Mouse (Mus musculus): ENCODE measurements around the gene Gatc.
"Not testable (repeated sequence)": the region's sequence is repeated elsewhere in the genome, so short reads cannot be mapped to it uniquely, and the experiment has no call there.

Gene Gatc

DNA sequence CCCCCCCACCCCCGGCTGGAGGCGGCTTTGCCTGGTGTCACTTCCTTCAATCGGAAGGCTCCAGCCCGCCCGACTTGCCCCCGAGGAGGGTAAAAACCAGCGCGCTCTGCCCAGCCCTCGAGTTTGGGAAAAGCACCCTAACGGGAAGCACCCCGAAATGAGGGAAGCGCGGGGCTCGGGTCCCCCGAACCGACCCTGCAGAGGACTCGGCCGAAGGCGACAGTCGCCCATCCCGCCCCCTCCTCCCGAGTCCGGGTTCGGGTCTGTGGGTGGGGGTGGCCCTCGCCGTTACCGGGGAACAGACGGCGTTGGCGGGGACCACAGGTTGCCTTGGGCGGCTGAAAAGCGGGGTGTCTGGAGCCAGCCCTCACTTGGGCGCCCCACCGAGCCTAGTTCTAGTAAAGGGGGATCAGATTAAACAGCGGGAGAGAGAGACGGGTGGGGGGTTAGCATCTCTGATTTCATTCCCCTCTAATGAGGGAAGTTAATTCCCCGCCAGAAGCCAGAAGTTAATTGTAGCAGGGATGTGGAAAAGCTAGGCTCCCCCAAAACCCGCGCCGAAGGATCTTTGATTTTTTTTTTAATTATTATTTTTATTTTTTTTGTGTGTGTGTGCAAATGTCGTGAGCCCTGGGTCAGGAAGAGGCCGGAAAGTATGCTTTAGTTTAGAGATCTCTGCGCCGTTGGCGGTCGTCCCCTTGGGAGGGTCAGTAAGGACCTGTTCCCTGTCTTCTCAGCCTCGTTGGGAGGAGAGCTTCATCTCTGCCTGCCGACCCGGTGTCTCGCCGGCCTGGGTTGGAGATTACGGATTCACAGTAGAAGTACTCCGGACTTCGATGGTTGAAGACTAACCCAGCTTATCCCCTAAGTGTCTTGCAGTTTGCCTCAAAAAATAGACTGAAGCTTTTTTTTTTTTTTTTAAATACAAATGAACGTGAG is 13.1 kb downstream of the Gatc start:
- peak; percentile 43 for DNase-seq

DNA sequence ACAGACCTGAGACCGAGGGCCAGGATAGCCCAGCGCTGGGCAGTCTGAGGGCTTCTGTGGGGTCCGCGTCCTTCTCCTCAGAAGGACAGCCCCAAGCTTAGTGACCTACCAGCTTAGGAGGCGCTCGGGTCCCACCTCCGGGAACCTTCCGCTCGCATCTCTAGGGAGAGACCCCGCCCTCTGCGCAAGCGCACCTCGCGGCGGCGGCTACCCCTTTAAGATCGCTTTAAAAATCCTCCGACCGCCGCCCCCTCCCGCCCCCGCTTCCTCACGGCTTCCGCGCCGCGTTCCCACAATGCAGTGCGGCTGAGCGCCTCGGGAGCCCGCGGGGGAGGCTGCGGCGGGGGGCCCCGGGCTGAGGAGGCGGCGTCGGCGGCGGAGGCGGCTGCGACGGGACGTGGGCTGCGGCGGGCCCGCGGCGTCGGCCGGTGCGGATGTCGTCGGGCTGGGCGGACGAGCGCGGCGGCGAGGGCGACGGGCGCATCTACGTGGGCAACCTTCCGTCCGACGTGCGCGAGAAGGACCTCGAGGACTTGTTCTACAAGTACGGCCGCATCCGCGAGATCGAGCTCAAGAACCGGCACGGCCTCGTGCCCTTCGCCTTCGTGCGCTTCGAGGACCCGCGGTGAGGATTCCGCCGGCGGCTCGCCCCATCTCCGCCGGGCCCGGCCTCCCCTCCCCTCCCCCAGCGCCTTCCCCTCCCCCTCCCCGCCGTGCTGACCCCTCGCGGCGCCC is 13.9 kb downstream of the Gatc start, which contains the start of gene Srsf9:
Srsf9 (plus strand) TSS at position 303 of the 735 bp plus-strand sequence.
- peak; percentile 97 for DNase-seq

GRCm38 (mm10) chr5:115326256-115326831 is 14.6 kb downstream of the Gatc start:
- DNase-seq: peak; percentile 10

- DNase-seq: peak; percentile 87
Observed at GRCm38 (mm10) chr5:115319004-115319940, 21.7 kb downstream of the Gatc start.

DNA sequence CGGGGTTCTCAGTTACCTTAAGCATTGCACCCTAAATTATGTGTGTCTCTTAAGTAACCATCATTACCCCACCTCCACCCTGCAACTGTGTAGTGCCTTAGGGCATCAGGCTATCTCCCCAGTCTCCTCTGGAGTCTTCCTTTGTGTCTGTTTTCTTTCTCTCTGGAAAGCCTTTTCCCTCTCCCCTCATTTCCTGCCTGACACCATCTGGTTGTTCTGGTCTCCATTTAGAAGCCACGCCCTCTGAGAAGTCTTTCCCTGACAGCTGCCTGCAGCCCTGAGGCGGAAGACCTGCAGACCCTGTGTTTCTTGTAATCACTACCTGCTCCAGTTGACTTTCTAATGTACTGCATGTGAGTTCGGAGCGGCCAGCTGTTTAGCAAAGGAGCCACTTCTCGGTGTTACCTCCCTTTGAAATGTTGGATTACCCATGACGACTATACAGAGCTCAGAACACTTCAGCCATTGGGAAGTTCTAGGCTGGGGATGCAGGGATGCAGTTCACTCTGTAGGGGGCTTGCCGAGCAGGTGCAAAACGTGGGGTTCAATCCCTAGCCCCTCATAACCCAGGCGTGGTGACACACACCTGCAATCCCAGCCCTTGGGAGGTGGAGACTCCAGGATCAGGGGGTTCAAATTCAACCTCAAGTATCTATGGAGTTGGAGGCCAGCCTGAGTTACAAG is 23.2 kb downstream of the Gatc start:
- peak; percentile 84 for DNase-seq

DNA sequence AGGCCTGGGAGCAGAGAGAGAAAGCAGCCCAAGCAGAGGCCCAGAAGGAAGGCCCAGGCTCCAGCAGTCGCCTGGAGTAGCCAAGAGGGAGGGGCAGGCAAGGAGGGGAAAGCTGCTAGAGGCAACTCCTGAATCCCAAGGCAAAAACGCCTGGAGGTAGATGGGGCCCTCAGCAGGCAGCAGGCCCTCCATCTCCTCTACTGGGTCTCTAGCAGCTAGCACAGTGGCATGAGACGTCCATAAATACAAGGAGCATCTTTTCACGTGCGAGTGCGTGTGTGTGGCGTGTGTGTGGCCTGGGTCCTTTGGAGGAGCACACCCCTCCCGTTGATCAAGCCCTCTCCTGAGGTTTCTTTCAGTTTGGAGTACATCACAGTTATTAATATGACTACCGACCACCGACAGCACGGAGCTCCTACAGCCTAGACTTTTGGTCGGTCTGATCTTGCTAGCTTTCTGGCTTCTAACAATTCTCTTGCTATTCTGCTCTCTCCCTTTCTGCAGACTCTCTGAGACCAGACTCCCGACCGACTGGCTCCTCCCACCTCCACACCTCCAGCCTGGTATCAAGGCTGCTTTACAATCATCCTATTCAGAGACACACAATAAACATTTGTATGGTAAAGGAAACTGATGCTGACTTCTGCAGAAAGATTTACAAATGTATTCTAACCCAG is 23.9 kb downstream of the Gatc start:
- DNase-seq: peak; percentile 55

DNA sequence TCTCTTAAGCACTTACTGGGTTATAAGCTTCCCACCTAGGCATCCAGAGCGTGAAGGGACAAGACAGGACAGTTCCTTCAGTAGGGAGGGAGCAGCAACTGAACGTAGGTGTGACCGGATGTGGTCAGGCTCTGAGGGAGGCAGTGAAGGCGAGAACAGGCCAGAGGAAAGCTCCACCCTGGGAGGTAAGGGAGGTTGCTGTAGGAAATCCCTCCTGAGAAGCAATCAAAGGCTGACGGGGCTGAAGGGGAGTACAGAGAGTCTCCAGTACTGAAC is 27.4 kb downstream of the Gatc start:
- DNase-seq: no peak

DNA sequence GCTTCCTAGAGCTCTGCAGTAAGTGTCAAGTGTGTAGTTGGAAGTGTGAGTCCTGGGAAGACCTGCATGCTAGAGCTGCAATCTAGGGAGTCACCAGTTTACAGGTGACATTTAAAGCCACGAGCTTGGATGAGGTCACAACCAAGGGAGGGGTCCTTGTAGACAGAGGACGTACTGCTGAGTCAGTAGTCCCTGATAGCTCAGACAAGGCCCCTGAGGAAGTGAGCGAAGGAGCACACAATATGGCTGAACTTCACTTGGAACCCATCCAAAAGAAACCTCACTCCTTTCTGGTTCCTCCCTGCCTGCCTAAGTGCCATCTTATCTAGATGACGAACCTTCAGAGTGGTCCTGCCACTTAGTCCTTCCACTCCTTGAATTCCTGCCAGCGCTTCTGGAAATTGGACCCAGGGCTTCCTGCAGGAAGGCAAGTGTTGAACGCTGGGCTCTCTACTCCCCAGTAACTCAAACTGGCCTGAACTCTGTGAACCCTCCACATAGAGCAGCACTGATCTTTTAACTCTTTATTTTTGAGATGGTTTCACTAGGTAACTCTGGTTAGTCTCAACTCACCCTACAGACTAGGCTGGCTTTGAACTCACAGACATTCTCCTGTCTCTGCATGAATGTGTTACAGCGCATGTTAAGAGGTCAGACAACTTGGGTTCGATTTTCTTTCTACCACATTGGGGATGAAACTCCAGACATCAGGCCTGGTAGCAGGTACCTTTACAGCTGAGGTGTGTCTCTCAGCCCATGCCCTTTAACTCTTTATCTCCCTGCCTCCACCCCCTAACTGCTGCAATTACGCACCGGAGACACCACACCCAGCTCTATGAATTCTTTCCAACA is 27.9 kb downstream of the Gatc start:
- no peak for DNase-seq

DNA sequence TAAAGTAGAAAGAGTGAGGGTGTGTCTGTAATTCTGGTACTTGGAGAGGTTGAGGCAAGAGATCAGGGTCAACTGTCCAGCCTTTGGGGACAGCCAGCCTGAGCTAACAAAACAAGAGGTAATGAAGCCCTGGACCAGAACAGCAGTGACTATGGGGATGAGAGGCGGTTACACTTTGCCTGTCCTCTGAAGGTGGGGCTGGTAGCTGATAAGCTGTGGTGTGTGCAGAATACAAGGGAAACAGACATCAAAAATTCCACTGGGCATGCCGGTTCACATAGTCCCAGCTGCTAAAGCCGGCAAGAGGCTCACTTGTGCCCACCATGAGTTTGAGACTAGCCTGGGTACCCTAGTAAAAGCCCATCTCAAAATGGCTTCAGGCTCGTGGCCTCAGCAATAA is 28.6 kb downstream of the Gatc start:
- DNase-seq: no peak

DNA sequence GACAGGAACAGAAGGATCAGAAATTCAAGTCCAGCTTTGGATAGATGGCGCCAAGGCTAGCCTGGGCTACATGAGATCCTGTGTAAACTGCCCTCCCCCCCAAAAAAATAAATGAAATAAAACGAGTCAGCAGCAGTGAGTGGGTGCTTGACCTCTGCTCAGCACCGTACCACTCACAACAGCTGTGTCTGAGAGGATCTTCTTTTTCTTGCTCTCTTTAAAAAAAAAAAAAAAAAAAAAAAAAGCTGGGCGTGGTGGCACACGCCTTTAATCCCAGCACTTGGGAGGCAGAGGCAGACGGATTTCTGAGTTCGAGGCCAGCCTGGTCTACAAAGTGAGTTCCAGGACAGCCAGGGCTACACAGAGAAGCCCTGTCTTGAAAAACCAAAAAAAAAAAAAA is 38.8 kb downstream of the Gatc start:
- not testable (repeated sequence) for DNase-seq

- no peak for DNase-seq
Observed at GRCm38 (mm10) chr5:115301615-115302014, 39.4 kb downstream of the Gatc start.

GRCm38 (mm10) chr5:115300792-115301614 is 40.0 kb downstream of the Gatc start, which contains the start of gene Dynll1:
Dynll1 (minus strand) TSS chr5:115300999.
- DNase-seq: peak; percentile 98

DNA sequence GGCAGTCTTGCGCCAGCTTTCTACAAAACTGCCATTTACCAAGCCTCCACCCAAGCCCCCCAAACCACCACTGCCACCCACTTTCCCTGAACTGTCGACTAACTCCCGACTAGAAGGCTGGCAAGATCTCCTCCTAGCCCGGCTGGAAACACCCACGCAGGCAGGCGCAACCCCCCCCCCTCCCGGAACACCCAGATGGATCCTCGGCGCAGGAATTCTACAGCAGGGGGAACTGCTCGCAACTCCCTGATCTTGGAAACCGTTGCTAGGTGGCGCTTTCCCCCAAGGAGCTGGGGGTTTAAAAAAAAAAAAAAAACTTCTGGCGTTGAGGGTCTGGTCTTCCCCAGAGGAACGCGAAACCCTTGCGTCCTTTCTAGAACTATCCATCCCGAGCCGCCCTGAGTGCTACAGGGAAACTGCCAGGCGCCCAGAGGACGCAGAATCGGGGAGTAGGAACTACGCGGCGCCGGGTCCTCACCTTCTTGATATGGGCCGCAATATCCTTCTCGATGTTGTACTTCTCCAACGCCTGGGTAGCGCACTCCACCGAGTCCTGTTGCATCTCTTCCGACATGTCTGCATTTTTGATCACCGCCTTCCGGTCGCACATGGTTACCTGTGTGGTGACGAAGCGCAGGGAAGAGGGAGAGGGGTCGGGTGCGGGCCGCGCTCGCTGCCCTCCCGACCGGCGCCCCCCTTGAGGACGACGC is 40.8 kb downstream of the Gatc start:
- peak; percentile 84 for DNase-seq

- DNase-seq: no peak
Observed at GRCm38 (mm10) chr5:115296347-115296746, 44.6 kb downstream of the Gatc start.

GRCm38 (mm10) chr5:115294173-115294572 is 46.8 kb downstream of the Gatc start:
- no peak for DNase-seq

DNA sequence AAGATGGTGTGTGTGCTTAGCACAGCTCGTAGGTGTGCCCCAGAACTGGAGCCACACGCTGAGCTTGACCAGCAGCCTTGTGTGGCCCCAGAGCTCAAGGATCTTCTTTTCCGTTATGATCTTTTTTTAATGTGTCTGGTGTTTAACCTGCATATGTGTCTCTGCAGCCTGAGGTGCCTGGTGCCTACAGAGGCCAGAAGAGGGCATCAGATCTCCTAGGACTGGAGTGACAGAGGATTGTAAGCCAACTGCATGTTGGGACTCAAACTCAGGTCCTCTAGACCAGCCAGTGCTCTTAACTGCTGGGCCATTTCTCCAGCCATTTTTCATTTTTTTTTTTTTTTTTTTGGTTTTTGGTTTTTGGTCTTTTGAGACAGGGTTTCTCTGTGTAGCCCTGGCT is 56.2 kb downstream of the Gatc start:
- DNase-seq: no peak

Measured in embryo, embryonic 11 days (tissue).